Mouse (Mus musculus) retina, embryonic 14.5 days (tissue): ENCODE results near the gene Fgfr2.
A peak's percentile ranks its signal among the peaks of the same experiment; 100 is the strongest.

Experiments
- DNase-seq: peaks from one replicate; pipeline ENCODE4 v3.0.0-alpha.2; 2015; ENCODE audit warnings: low spot score

Fgfr2 gene

DNA sequence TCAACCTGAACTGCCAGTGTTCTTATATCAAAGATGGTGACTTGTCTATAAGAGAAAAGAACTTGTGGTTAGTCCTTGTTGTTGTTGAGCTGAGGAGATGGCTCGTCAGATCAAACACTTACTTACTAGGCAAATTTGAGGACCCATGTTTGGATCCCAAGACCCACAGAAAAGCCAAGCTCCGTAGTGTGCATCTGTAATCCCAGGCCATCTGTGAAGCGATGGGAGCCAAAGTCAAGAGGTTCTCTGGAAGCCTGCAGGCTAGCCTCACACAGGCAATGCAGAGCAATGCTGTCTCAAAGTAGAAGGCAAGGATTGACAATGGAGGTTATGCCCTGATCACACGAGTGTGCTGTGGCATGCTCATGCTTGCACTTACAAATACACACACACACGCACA lies 2992.9 kb downstream of the Fgfr2 start:
- no peak for DNase-seq

DNA sequence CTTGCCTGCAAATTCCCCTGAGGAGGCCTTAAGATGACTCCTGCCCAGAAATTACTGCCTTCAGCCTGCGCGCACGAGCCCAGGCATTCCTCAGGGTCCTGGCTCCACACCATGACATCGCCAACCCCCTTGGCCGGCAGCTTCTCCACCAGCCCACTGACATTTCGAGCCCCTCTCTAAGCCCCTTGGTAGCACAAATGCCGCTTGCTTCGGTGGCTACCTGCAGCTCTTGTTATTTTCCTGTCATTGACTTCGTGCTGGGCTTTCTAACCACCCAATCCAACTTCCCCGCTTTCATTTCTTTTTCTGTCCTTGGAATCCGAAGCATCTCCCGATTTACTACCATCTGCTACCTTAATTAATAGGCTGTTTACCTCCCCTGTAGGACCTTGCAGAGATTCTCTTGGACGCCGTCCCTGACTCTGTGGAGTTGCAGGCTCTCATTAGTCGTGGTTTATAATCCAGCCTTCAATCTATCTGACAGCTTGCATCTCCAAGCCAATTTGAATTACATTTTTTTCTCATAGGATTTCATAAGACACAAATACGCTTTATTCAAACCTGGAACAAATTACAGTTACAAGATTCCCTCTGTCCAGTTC lies 2993.7 kb downstream of the Fgfr2 start:
- peak; percentile 27 for DNase-seq

DNA sequence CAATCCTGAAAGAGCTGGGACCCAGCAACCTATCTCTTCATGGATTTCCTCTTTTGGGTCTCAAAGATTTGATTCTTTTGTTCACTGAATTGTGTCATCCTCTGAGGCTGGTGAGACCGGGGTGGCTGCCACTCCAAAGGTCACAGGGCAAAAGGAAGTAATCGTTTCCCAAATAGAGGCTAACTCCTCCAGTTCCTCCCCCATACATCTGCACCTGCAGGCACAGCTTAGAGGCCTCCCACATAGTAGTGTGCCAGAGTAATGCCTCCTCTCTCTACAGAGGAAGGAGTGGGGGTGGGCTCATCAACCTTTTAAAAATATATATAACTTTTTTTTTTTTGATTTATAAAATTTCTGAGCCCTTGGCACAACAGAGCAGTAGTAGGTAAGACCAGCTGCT lies 3001.6 kb downstream of the Fgfr2 start:
- DNase-seq, result no peak

DNA sequence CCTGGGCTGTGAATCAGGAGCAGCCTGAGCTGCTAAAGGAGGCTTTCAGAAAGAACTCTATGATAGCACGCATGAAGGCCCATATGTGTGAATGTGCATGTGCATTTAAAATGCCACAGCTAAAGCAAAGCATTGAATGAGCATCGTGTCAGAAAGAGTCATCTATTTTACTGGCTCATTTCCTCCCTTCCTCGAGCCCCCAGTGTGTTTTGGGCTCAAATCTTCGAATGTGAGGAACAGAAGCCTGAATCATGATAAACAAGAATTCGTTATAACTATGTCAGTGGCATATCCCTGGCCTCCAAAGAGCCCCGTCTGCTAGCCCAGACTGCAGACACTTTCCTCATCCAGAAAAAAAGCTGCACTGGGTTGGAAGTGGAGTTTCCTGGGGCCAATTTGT lies 3003.7 kb downstream of the Fgfr2 start:
- no peak for DNase-seq

DNA sequence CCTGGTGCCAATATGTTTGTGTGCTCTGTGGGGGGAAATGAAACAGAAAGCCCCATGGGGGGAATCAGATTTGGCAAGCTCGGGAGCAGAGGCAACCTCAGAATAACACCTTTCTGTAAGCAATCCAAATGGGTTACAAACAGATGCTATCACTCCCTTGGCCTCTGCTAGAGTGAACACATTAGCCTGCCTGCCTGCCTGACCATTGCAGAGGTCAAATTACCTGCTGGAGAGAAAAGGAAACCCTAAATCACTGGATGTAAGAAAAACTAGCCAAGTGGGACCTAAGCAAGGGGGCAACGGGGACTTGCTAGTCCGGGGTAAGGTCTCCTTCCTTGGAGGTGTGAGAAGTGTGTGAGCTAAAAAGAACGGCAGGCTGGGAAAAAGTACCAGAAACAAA lies 3004.4 kb downstream of the Fgfr2 start:
- DNase-seq, result no peak

DNA sequence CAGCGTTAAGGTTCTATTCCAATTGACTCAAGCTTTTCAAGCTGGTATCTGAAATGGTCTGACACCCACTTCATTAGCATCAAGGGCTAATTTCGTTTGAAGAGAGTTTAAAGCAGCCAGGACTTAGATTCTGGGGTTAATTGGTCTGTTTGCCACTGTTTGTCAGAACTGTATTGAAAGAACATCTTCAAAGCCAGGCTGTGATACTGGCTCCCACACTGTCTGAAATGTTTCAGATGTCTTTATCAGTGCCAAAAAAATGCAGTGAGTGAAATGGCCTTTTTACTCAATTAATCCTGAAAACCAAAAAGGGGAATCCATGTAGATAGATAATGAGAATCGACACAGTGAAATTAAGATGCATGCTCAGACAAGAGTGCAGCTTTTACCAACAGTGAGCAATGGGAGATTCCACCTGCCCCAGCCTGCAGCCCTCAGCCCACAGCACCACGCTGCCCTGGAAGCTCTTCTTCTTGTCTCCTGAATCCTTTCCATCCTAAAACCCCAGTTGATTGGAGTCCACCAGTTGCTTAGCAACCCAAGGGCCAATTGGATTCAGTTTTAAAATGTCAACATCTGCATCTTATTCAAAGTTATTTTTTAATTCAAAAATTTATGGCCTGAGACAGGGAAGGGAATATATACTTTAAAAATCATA lies 3005.6 kb downstream of the Fgfr2 start:
- DNase-seq, result no peak

DNA sequence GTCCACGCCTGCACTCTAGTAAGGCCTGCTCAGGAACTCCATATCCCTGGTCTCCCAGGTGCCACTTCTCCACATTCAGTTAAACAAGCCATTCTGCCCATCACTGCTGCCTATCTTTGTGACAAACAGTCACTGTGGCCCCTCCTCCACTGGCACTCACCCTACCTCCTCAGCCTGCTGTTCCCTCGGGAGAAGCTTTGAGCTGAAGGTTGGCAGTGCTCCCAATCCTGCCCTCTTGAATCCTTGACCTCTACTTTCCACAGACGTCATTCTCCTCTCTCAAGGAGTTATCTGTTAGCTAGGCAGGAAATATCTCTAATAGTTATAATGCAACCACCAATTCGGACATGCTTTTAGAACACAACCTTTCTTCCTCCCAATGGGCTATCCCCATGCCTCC lies 3008.7 kb downstream of the Fgfr2 start:
- no peak for DNase-seq
